ENCODE assay signal across 31 mouse cellular contexts in genomic region chr2:136570856-136571255, GRCm38 (mm10).
DNase-seq lines count a peak whose midpoint lies in the region; ATAC-seq lines count a peak whose summit lies in the region.
"Had no signal": no experiment of that assay in that cellular context is flagged by ENCODE, and none has a peak within 500 bp of the region (broad histone marks: within the 10 kb centered on the region; RNA-seq: fewer than 3 reads in every experiment).

No protein-coding gene starts in this region.

- H3K9ac ChIP-seq in heart, embryonic 11.5 days (ENCODE audit: low read depth, low read length): no peak overlapping the region
- no peak overlapping the region for H3K9ac ChIP-seq in heart, embryonic 13.5 days
- H3K9ac ChIP-seq in heart, embryonic 16.5 days (ENCODE audit: low read length): no peak overlapping the region
- H3K9ac ChIP-seq: embryonic facial prominence, embryonic 13.5 days; embryonic facial prominence, embryonic 15.5 days; forebrain, embryonic 12.5 days had no signal

- WGBS in heart, embryonic 11.5 days (ENCODE audit: insufficient replicate concordance): 9% methylated on average over 2 of the region's 2 CpGs
- 13% methylated on average over 2 of the region's 2 CpGs for WGBS in heart, embryonic 13.5 days
- WGBS in heart, embryonic 16.5 days: 10% methylated on average over 2 of the region's 2 CpGs

- DNase-seq in heart, postnatal 10 days: no peak
- DNase-seq in heart, postnatal 4 days: no peak
- no peak for DNase-seq in heart, adult 8-10 months (ENCODE audit: low spot score)
- peak; percentile 45 for DNase-seq in adipocyte (ENCODE audit: low spot score)
- DNase-seq in urinary bladder, postnatal 14 days (ENCODE audit: low spot score): no peak
- DNase-seq: adrenal gland, adult 2 months; adrenal gland, postnatal 10 days; adrenal gland, postnatal 25 days; B cell, adult 2 months; cerebellum, adult 11 months; cerebellum, adult 18-20 months; cerebellum, adult 8-10 months; cerebellum, adult 9-11 months; cerebellum, postnatal 14 days; cerebellum, postnatal 36 days; embryo, embryonic 11 days had no signal

- H3K4me1 ChIP-seq in heart, embryonic 11.5 days (ENCODE audit: control insufficient read depth, insufficient read depth, low read length): peaks cover 4% of the 10 kb centered on the region; the same call in 1 of the 2 replicates
- H3K4me1 ChIP-seq in heart, embryonic 13.5 days: peaks cover 12% of the 10 kb centered on the region
- peaks cover 4% of the 10 kb centered on the region; the same call in 1 of the 2 replicates for H3K4me1 ChIP-seq in heart, embryonic 16.5 days (ENCODE audit: control insufficient read depth, insufficient read depth, low read length)
- H3K4me1 ChIP-seq: embryonic facial prominence, embryonic 13.5 days; embryonic facial prominence, embryonic 15.5 days; forebrain, embryonic 10.5 days; forebrain, embryonic 12.5 days had no signal

- H3K4me2 ChIP-seq in heart, embryonic 11.5 days: no peak overlapping the region
- H3K4me2 ChIP-seq in heart, embryonic 13.5 days: no peak overlapping the region
- H3K4me2 ChIP-seq in heart, embryonic 16.5 days (ENCODE audit: low read depth, low read length): no peak overlapping the region
- H3K4me2 ChIP-seq: embryonic facial prominence, embryonic 13.5 days; embryonic facial prominence, embryonic 15.5 days; forebrain, embryonic 12.5 days had no signal

- intact Hi-C loops in heart, postnatal 10 days (cut with DNase I): no loop called here

- no peak overlapping the region for H3K4me3 ChIP-seq in heart, embryonic 11.5 days (ENCODE audit: low read depth, low read length)
- H3K4me3 ChIP-seq in heart, embryonic 13.5 days: no peak overlapping the region
- H3K4me3 ChIP-seq in heart, embryonic 16.5 days (ENCODE audit: low read length): no peak overlapping the region
- H3K4me3 ChIP-seq: embryonic facial prominence, embryonic 13.5 days; embryonic facial prominence, embryonic 15.5 days; erythroblast, embryonic 14.5 days; forebrain, embryonic 10.5 days; forebrain, embryonic 12.5 days had no signal

- ATAC-seq in heart, embryonic 11.5 days (replicated peaks; ENCODE audit: insufficient number of reproducible peaks, low FRiP score, low TSS enrichment): peak; percentile 57; the same call in 1 of the 2 replicates
- peak; percentile 46; the same call in 1 of the 2 replicates for ATAC-seq in heart, embryonic 13.5 days (ENCODE audit: extremely low read depth, insufficient number of reproducible peaks, low FRiP score, low TSS enrichment)
- no peak; the same call in 1 of the 2 replicates for ATAC-seq in heart, embryonic 16.5 days (replicated peaks; ENCODE audit: extremely low read depth, insufficient read depth, low FRiP score)
- ATAC-seq: activated CD4-positive, CD25-positive, alpha-beta regulatory T cell, adult 4 months; CD4-positive, CD25-positive, alpha-beta regulatory T cell, adult 4 months; forebrain, embryonic 14.5 days; forebrain, embryonic 16.5 days; Patski had no signal

- no peaks in the 10 kb centered on the region for H3K36me3 ChIP-seq in heart, embryonic 11.5 days (ENCODE audit: control insufficient read depth, insufficient read depth, low read length)
- no peaks in the 10 kb centered on the region for H3K36me3 ChIP-seq in heart, embryonic 13.5 days
- H3K36me3 ChIP-seq in heart, embryonic 16.5 days (ENCODE audit: control insufficient read depth, insufficient read depth): no peaks in the 10 kb centered on the region
- H3K36me3 ChIP-seq: embryonic facial prominence, embryonic 13.5 days; embryonic facial prominence, embryonic 15.5 days; forebrain, embryonic 10.5 days; forebrain, embryonic 12.5 days; G1E had no signal

- H3K9me3 ChIP-seq in heart, embryonic 11.5 days (replicated peaks; ENCODE audit: control insufficient read depth, low read length): no peaks in the 10 kb centered on the region
- H3K9me3 ChIP-seq in heart, embryonic 13.5 days: no peaks in the 10 kb centered on the region
- no peaks in the 10 kb centered on the region for H3K9me3 ChIP-seq in heart, embryonic 16.5 days (replicated peaks; ENCODE audit: control insufficient read depth, low read length)
- H3K9me3 ChIP-seq: embryonic facial prominence, embryonic 13.5 days; embryonic facial prominence, embryonic 15.5 days; forebrain, embryonic 10.5 days; forebrain, embryonic 12.5 days had no signal

- no peaks in the 10 kb centered on the region for H3K27me3 ChIP-seq in heart, embryonic 11.5 days (ENCODE audit: control insufficient read depth, insufficient read depth, low read length)
- H3K27me3 ChIP-seq in heart, embryonic 13.5 days (replicated peaks): no peaks in the 10 kb centered on the region
- no peaks in the 10 kb centered on the region for H3K27me3 ChIP-seq in heart, embryonic 16.5 days (ENCODE audit: control insufficient read depth, insufficient read depth, low read length)
- H3K27me3 ChIP-seq: CH12.LX; embryonic facial prominence, embryonic 13.5 days; embryonic facial prominence, embryonic 15.5 days; forebrain, embryonic 12.5 days had no signal

- no peak overlapping the region for H3K27ac ChIP-seq in heart, embryonic 11.5 days (ENCODE audit: low read depth, low read length)
- peak overlapping the region; percentile 39; the same call in 1 of the 2 replicates for H3K27ac ChIP-seq in heart, embryonic 13.5 days (replicated peaks)
- peak overlapping the region; percentile 16; the same call in 1 of the 2 replicates for H3K27ac ChIP-seq in heart, embryonic 16.5 days (ENCODE audit: low read length)
- H3K27ac ChIP-seq: embryonic facial prominence, embryonic 13.5 days; embryonic facial prominence, embryonic 15.5 days; forebrain, embryonic 10.5 days; forebrain, embryonic 12.5 days had no signal
